Mouse (Mus musculus): ENCODE results near the gene Dapk2. TPM values are rescaled to one million over a fixed set of nuclear protein-coding genes. Genes with fewer than 3 reads are reported as not detected.

Dapk2 gene
- total RNA-seq, 2 experiments from 2014 or later, result 7.5 to 9.3 TPM

- peak; percentile 20 to 29 for DNase-seq
Observed at GRCm38 (mm10) chr9:66231820-66232479, 73.9 kb downstream of the Dapk2 start.

- no peak for DNase-seq
Observed at GRCm38 (mm10) chr9:66236615-66237014, 78.6 kb downstream of the Dapk2 start.

DNA sequence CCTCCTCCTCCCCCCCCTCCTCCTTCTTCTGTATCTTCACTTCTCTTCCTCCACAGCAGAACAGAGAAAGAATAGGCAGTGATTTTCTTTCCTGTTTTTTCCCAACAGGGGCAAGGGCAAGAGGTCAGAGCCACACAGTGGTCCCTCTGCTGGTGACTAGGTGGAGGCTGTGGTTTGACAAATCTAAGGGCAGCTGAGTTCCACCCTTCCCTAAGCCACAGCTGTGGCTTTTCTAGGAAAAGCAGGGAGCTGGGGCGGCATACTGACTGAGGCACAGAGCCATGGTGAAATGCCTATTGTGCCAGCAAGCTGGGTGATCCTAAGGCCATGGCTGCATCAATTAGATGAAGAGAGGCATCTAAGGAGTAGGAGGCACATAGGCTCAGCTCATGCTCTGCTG, 79.7 kb downstream of the Dapk2 start:
- DNase-seq, result no peak

DNA sequence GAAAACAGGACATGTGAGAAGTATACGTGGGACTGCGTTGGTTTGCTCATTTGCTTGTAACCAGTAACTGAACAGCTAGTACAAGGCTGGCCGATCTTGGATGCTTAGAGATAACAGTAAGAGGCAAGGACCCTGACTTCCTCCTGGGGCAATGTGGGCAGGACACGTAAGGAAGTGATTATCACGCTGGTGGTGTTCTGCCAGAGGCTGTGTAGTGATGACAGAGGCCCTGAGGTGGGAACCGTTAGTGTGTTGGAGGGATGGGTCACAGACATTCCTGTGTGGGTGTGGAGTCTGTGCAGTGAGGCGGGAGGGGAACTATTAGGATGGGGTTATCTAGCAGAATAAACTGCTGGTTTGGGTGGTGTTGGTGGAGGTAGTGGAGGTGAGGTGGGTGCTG, 81.2 kb downstream of the Dapk2 start:
- no peak for DNase-seq

DNA sequence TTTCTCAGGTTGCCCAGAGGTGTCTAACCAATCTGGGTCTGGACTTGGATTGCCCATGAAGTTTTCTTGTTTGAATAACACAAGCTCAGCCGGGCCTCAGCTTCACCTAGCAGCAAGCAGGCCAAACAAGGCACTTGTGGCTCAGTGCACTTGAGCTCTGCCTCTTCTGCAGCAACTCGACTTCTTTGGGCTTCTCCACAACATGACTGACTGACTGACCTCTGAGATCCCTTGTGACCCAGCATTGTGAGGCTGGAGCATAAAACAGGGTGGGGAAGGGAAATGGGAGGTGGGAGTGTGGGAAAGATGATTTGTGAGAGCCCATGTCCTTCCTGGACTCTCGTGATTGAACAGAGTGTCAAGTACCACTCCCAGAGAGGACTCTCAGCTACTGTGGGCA, 81.7 kb downstream of the Dapk2 start:
- DNase-seq, result no peak

DNA sequence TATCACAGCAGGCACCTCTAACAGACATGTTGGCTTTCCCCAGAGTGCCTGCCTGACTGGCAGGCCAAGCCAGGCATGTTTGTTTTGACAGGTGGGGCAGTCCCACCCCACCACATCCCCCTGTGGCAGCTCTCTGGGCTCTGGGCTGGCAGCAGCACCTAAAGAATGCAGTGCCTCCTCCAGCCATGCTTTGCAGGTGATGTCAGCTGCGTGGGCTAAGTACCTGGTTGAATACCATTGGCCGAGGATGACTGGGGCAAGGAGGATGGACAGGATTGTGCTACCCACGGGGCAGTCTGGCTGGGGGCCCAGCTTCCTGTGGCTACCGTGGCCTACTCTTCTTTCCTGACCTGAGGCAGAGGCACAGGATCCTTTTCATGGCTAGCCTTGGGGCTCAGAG, 82.5 kb downstream of the Dapk2 start:
- no peak for DNase-seq

GRCm38 (mm10) chr9:66240991-66241390, 83.0 kb downstream of the Dapk2 start:
- peak in 1 of 2 experiments; percentile 33 for DNase-seq

DNA sequence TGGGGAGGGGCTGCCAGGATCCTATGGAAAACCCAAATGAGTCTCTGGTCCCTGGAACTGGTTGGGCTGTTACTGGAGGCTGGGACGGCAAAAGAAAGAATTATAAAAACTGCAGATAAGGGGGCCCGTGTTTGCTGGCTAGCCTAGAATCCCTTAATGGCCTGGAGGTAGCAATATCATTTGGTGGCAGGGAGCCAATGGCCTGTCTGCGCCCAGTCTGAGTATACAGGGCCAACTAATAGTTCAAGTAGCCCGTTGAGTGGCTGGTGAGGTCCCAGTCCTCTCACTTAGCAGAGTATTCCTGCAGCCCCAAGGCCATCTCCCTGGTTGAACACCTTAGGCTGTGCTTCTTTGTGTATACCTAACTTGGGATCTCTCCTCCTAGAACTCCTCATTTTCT, 83.7 kb downstream of the Dapk2 start:
- DNase-seq, result no peak

DNA sequence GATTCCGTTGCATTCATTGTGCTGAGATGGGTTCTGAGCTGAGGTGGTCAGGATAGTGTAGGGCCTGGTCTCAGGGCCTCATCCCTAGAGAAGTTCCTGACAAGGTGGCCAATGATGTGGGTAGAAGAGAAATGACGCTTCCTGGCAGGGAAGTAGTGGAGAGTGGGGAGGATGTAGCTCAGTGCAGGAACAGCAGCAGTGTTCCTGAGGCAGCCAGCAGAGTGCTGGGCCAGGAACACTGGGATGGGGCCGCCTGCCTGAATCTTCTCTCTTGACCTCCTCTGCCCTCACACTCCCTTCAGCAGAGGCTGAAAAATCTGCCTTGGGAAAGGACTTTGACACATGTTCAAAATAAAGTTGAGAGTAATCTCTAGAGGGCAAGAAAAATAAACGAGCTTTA, 85.2 kb downstream of the Dapk2 start:
- no peak for DNase-seq

GRCm38 (mm10) chr9:66244079-66244478, 86.1 kb downstream of the Dapk2 start:
- DNase-seq, result no peak

- peak; percentile 12 to 47 for DNase-seq
Observed at GRCm38 (mm10) chr9:66245707-66246106, 87.7 kb downstream of the Dapk2 start.

GRCm38 (mm10) chr9:66249281-66249680, 91.3 kb downstream of the Dapk2 start:
- DNase-seq, result no peak

DNA sequence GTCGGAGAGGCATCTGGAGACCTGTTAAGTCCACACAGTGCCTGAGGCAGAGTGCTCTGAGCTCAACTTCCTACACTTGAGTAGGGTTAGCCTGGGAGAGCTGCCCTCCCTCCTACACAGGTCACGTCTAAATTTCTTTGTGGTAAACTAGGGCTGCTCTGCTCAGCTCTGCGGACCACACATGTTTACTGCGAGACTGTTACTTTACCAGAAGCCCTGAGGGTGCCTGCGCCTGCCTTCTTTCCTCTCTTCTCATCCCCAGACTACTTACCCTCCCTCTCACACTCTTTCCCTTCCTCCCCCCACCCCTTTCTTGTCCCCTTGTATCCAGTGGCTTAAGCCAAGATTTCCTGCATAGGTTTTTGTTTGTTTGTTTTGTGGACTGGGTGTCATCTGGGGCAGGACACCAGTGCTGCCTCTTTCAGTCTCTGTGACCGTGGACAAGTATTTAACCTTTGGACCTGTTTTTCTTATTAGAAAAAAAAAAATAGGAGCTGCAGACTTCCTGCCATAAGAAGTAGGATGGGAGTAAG, 93.2 kb downstream of the Dapk2 start:
- DNase-seq, result no peak

DNA sequence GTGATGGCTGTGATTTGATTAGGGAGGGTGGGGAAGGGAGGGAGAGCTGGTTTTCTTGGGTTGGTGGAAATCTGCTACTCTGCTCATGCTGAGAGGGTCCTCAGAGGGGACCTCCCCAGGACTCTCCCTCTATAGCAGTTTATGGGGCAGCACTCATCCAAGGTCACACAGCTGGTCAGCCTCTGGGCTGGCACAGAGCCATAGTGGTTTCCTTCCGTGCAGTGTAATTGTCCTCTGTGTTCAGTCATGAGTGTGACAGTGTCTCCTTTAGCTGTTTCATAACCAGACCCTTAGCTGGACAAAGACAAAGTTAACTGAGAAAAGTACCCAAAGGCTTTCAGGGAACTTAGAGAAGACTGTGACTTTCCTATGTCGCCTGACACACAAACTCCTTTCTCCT, 103.7 kb downstream of the Dapk2 start:
- peak; percentile 38 to 46 for DNase-seq

DNA sequence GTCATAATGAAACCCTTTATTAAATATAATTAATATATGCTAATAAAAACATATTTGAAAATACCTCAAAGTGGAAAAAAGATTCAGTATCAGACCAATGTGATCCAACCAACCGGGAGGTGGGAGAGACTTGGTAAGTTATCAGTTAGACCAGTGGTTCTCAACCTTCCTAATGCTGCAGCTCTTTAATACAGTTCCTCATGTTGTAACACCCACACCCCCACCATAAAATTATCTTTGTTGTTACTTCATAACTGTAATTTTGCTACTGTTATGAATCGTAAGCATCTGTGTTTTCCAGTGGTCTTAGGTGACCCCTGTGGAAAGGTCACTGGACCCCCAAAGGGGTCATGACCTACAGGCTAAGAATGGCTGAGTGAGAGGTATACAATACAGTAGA, 105.7 kb downstream of the Dapk2 start:
- no peak for DNase-seq

GRCm38 (mm10) chr9:66265645-66266044, 107.6 kb downstream of the Dapk2 start:
- DNase-seq, result no peak

DNA sequence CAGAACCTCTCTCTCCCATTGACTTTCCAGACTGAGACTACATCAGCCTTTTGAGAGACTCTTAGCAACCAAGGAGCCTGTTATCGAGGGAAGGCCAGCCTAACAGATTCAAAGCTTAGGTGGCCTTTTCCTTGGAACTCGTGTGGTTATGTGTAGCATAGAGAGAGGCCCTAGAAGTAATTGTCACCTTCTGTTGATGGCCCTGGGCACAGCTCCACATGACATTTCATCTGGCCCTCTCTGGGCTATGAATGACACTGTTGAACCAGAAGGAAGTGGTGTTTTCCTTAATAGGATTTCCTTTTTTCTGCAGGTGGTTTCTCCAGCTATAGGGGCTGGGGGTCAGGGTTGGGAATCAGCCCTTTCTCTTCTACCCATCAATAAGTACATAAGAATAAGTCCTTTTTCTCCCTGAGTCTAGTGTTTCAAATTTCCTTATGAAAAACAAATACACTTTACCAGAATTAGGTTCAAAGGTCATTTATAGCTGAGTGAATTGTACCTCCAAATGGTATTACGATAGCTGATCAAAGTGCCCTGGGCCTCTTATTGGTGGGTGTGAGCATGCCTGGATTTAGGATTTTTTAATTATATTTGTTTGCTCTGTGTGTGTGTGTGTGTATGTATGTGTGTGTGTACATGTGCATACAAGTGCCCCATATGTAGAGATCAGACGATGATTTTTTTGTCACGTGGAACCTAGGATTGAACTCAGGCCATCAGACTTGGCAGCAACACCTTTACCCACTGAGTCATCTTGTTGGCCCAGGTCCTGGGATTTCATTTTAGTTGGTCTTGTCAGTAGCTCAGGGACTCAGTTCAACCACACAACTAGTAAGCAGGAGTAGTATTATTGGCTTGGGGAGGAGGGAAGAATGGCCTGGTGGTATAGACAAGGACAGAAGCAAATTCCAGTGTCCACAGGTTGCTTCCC, 108.5 kb downstream of the Dapk2 start:
- peak; percentile 38 to 59 for DNase-seq

DNA sequence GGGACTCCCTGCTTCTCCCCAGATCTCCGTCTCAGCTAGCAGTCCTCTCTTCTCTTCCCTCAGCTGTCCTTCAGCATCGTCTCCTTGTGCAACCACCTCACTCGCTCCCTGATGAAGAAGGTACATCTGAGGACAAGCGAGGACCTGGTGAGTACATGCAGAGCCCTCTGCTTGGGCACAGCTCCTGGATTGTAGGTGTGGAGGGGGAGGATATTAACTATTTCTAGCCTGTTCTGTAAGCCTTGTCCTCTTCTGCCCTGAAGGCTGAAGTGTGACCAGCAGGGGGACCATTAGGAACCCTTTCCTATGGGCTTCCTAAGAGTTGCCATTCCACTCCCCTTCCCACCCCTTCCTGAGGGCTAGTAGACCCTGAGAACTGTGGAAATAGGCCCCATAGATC, 110.8 kb downstream of the Dapk2 start:
- no peak for DNase-seq

- no peak for DNase-seq
Observed at GRCm38 (mm10) chr9:66270038-66270437, 112.0 kb downstream of the Dapk2 start.

DNA sequence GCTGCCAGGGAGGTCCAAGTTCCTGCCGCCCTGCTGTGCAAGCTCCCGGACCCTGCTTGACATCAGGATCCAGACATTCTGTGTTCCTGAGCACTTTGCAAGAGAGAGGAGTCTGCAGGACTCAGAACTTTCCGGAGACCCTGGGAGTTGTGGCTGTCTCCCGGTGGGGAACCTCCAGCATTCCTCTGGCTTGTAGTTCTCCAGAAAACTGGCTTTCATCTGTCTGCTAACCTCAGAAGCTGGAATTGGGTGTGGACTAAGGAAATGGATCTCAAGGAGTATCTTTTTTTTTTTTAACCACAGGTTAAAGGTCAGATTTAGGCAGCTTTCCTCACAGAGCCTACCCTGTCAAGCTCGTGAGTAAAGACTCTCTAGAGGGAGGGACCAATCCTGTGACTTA, 113.7 kb downstream of the Dapk2 start:
- DNase-seq, result no peak

DNA sequence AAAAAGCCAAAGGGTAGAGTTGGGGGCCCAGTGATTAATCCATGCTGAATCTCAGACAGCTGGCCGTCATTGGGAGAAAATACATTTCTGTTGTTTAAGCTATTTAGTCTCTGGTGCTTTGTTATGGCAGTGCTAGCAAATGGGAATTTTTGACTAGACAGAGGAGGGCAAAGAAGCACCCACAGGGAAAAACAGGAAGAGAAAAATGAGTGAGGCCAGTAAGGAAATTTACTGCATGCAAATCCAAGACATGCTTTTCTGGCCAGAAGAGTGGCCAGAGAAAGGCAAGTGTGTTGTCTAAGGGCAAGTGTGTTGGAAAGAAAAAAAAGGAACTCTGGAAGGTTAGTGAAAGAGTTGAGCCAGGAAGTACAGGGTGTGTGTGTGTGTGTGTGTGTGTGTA, 115.6 kb downstream of the Dapk2 start:
- DNase-seq, result no peak

- no peak for DNase-seq
Observed at GRCm38 (mm10) chr9:66274657-66275056, 116.6 kb downstream of the Dapk2 start.

DNA sequence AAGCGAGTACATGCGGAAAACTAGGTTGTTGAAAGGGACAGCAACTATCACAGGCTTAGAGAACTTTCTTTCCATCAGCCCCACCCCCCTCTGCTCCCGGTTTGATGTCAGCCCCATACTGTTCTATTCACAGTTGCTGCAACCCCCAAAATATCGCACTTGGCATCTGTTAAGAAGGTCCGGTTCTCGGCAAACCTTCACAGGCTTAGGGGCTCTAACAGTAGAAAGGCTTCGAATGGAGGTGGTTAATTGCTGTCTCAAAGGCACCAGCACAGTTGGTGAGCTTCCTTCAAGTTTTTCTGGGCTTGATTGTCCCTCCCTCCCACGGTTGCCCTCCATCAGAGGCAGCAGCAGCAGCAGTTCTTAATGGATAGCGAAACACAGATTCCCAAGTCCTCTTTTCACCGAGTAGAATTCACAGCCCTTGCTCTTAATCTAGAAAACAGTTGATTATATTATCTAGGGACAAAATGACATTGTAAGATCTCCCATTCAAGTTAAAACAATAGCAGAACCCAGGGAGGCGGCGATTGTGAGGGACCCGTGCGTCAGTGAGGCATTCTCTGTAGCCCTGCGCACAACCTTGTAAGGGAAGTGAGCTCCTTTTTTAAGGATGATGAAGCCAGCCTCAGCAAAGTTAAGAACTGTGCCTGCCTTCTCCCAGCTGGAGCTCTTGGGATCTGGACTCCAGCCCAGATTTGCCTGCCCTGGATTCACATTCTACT, 117.4 kb downstream of the Dapk2 start:
- peak; percentile 6 to 44 for DNase-seq
